Mouse (Mus musculus): Measurements from ENCODE around the gene Rassf7. TPM values are rescaled to one million over a fixed set of nuclear protein-coding genes. Genes with fewer than 3 reads are reported as not detected.

Rassf7 gene
- 84.2 and 105 TPM in 2 replicates for polyA plus RNA-seq (2015; fragmentation: Nextera tagmentation; extraction: Ambion mirVana)

- Histone ChIP-seq H3K4me3 (ENCODE audit: low read depth, low read length) (peak within 1 kb of the TSS; percentile 60), H3K4me2 (replicated peaks; ENCODE audit: low read depth) (peak within 1 kb of the TSS; percentile 95), H3K27me3 (ENCODE audit: control insufficient read depth, insufficient read depth, low read length) (no peaks in the 10 kb centered on the region), H3K9ac (ENCODE audit: low read length) (peak within 1 kb of the TSS; percentile 79), H3K36me3 (ENCODE audit: control insufficient read depth, insufficient read depth, low read length) (no peaks in the 10 kb centered on the region), H3K9me3 (ENCODE audit: control insufficient read depth, low read length) (no peaks in the 10 kb centered on the region), H3K27ac (replicated peaks) (peak within 1 kb of the TSS; percentile 98), H3K4me1 (replicated peaks; ENCODE audit: control insufficient read depth, insufficient read depth) (peaks cover 2% of the 10 kb centered on the region)
- ATAC-seq (ENCODE audit: low FRiP score, low TSS enrichment) (peak; percentile 90), DNase-seq (ENCODE audit: low spot score) (peak; percentile 100)
- WGBS, result under 1% methylated on average over 37 of the region's 41 CpGs
- no peak for TF ChIP-seq CTCF (IDR thresholded peaks at IDR 0.05; ENCODE audit: low read depth)
- TF ChIP-seq EP300 (optimal IDR thresholded peaks at IDR 0.05), result no peak
These were observed at the start of gene Rassf7 for GRCm38 (mm10) chr7:141215101-141215879. Rassf7 (plus strand) TSS chr7:141215860.

- ATAC-seq (ENCODE audit: low FRiP score, low TSS enrichment) (peak; percentile 63), DNase-seq (ENCODE audit: low spot score) (peak; percentile 79)
- no peak for TF ChIP-seq EP300 (optimal IDR thresholded peaks at IDR 0.05)
- no peak for TF ChIP-seq CTCF (IDR thresholded peaks at IDR 0.05; ENCODE audit: low read depth)
- H3K9ac ChIP-seq (ENCODE audit: low read length), result peak overlapping the region; percentile 76
- peak overlapping the region; percentile 74 for H3K4me2 ChIP-seq (replicated peaks; ENCODE audit: low read depth)
- H3K27me3 ChIP-seq (ENCODE audit: control insufficient read depth, insufficient read depth, low read length), result no peaks in the 10 kb centered on the region
- peaks cover 14% of the 10 kb centered on the region for H3K36me3 ChIP-seq (ENCODE audit: control insufficient read depth, insufficient read depth, low read length)
- H3K9me3 ChIP-seq (ENCODE audit: control insufficient read depth, low read length), result no peaks in the 10 kb centered on the region
- H3K4me1 ChIP-seq (replicated peaks; ENCODE audit: control insufficient read depth, insufficient read depth), result peaks cover 9% of the 10 kb centered on the region
- H3K4me3 ChIP-seq (ENCODE audit: low read depth, low read length), result peak overlapping the region; percentile 59
- 6% methylated on average over 7 of the region's 7 CpGs for WGBS
- H3K27ac ChIP-seq (replicated peaks), result peak overlapping the region; percentile 93
These were observed 47.7 kb upstream of the Rassf7 start for GRCm38 (mm10) chr7:141167901-141168517.

GRCm38 (mm10) chr7:141168518-141168953 lies 47.1 kb upstream of the Rassf7 start:
- Histone ChIP-seq H3K27ac (replicated peaks) (peak overlapping the region; percentile 93), H3K27me3 (ENCODE audit: control insufficient read depth, insufficient read depth, low read length) (no peaks in the 10 kb centered on the region), H3K4me1 (replicated peaks; ENCODE audit: control insufficient read depth, insufficient read depth) (peaks cover 9% of the 10 kb centered on the region), H3K9ac (ENCODE audit: low read length) (peak overlapping the region; percentile 76), H3K9me3 (ENCODE audit: control insufficient read depth, low read length) (no peaks in the 10 kb centered on the region), H3K36me3 (ENCODE audit: control insufficient read depth, insufficient read depth, low read length) (peaks cover 11% of the 10 kb centered on the region; the same call in 1 of the 2 replicates), H3K4me2 (replicated peaks; ENCODE audit: low read depth) (peak overlapping the region; percentile 74), H3K4me3 (ENCODE audit: low read depth, low read length) (peak overlapping the region; percentile 59)
- DNase-seq (ENCODE audit: low spot score) (peak; percentile 86), ATAC-seq (ENCODE audit: low FRiP score, low TSS enrichment) (peak; percentile 50)
- WGBS, result under 1% methylated on average over 22 of the region's 22 CpGs
- no peak for TF ChIP-seq CTCF (IDR thresholded peaks at IDR 0.05; ENCODE audit: low read depth)
- peak; percentile 60 for TF ChIP-seq EP300 (optimal IDR thresholded peaks at IDR 0.05)

- H3K27ac ChIP-seq (replicated peaks), result peak overlapping the region; percentile 93
- TF ChIP-seq EP300 (optimal IDR thresholded peaks at IDR 0.05), result no peak
- TF ChIP-seq CTCF (IDR thresholded peaks at IDR 0.05; ENCODE audit: low read depth), result no peak
- WGBS, result 18% methylated on average over 1 of the region's 1 CpGs
- H3K9me3 ChIP-seq (ENCODE audit: control insufficient read depth, low read length), result no peaks in the 10 kb centered on the region
- ATAC-seq (ENCODE audit: low FRiP score, low TSS enrichment), result no peak
- no peaks in the 10 kb centered on the region for H3K27me3 ChIP-seq (ENCODE audit: control insufficient read depth, insufficient read depth, low read length)
- DNase-seq (ENCODE audit: low spot score), result no peak
- no peak overlapping the region for H3K4me3 ChIP-seq (ENCODE audit: low read depth, low read length)
- peaks cover 5% of the 10 kb centered on the region; the same call in 1 of the 2 replicates for H3K36me3 ChIP-seq (ENCODE audit: control insufficient read depth, insufficient read depth, low read length)
- H3K4me2 ChIP-seq (replicated peaks; ENCODE audit: low read depth), result peak overlapping the region; percentile 74; the same call in 1 of the 2 replicates
- 0 out of 2 replicates have a peak overlapping the region, but pooled peaks have one; percentile 27 for H3K9ac ChIP-seq (ENCODE audit: low read length)
- peaks cover 9% of the 10 kb centered on the region for H3K4me1 ChIP-seq (replicated peaks; ENCODE audit: control insufficient read depth, insufficient read depth)
These were observed 46.4 kb upstream of the Rassf7 start for GRCm38 (mm10) chr7:141169300-141169699.

- DNase-seq (ENCODE audit: low spot score), result no peak
- H3K4me2 ChIP-seq (replicated peaks; ENCODE audit: low read depth), result no peak overlapping the region
- H3K4me3 ChIP-seq (ENCODE audit: low read depth, low read length), result no peak overlapping the region
- H3K9ac ChIP-seq (ENCODE audit: low read length), result no peak overlapping the region
- no peaks in the 10 kb centered on the region for H3K27me3 ChIP-seq (ENCODE audit: control insufficient read depth, insufficient read depth, low read length)
- H3K36me3 ChIP-seq (ENCODE audit: control insufficient read depth, insufficient read depth, low read length), result peaks cover 5% of the 10 kb centered on the region; the same call in 1 of the 2 replicates
- H3K4me1 ChIP-seq (replicated peaks; ENCODE audit: control insufficient read depth, insufficient read depth), result peaks cover 9% of the 10 kb centered on the region
- no peak for TF ChIP-seq CTCF (IDR thresholded peaks at IDR 0.05; ENCODE audit: low read depth)
- TF ChIP-seq EP300 (optimal IDR thresholded peaks at IDR 0.05), result no peak
- no peak for ATAC-seq (ENCODE audit: low FRiP score, low TSS enrichment)
- H3K9me3 ChIP-seq (ENCODE audit: control insufficient read depth, low read length), result no peaks in the 10 kb centered on the region
- peak overlapping the region; percentile 93 for H3K27ac ChIP-seq (replicated peaks)
These were observed 45.8 kb upstream of the Rassf7 start for GRCm38 (mm10) chr7:141169866-141170265.
